Mouse (Mus musculus) myocyte (in vitro differentiated cells): ENCODE measurements around the gene Atp6v0e.

Experiments
- MYOG ChIP-seq, 3 experiments: IDR thresholded peaks; one replicate each; pipeline ENCODE4 v1.6.1; 2011; ENCODE audit warnings: control low read depth in 2 of 3, low read depth in 2 of 3, mild to moderate bottlenecking in 2 of 3; ENCODE audit not compliant: insufficient read length in 2 of 3, control insufficient read depth in 1 of 3, insufficient read depth in 1 of 3
- POLR2A ChIP-seq: IDR thresholded peaks from one replicate; pipeline ENCODE4 v1.6.1; 2011; ENCODE audit warnings: low read depth, mild to moderate bottlenecking, control low read depth, moderate library complexity; ENCODE audit not compliant: insufficient read length
- POLR2AphosphoS2 ChIP-seq: IDR thresholded peaks from one replicate; pipeline ENCODE4 v1.6.1; 2011; ENCODE audit warnings: low read depth, control low read depth; ENCODE audit not compliant: insufficient read length
- TCF3 ChIP-seq: IDR thresholded peaks from one replicate; pipeline ENCODE4 v1.6.1; 2011; ENCODE audit warnings: low read depth, control low read depth; ENCODE audit not compliant: insufficient read length

DNA sequence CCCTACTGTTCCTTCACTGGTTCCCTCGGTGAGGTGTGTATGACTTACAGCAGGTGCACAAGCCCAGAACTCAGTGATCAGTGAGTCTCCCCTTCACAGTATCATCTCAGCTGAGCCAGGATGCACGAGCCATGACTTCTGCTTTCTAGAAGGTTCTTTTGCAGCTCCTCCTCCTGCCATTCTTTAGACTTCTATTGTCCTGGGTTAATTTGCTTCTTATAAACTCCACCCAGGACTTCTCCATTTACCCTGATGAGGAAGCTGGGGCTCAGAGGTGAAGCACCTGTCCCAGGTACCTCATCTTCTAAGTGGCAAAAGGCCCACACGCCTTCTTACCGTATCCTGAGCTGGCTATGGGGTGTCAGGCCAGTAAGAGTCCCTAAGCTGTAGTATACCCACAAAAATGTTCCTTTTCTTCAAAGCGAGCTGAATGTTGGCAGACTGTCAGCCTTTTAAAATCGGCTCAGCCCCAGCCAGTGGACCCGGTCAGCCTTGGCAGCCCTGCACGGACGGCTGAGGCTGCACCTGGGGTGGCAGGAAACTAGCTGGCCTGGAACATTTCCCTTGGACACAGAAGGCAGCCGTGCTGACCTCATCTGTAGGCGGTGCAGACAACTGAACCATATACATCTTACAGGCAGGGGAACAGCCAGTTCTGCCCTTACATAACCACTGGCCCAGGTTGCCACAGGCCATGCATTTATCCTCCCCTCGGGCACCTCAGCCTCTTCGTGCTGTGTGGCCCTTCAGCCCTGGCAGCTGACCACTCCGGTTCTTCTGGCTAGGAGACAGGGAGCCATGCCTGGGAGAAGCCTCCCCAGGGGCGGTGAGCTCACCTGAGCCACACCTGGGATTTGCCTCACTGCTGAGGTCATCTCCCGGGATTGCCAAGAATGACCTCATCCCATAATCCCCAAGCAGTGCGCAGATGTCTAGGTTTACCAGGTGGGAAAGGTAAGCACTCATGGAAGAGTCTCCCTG, 42.0 kb upstream of the Atp6v0e start:
- TF ChIP-seq POLR2AphosphoS2 (no peak), MYOG (IDR thresholded peaks at IDR 0.05; ENCODE audit: control insufficient read depth in 1 of 3, insufficient read depth in 1 of 3, insufficient read length in 2 of 3, low read depth in 2 of 3) (no peak), TCF3 (no peak), POLR2A (no peak)
